Mouse (Mus musculus) lung, embryonic 16.5 days (tissue): Measurements from ENCODE around the gene Mis18a. TPM values are rescaled to one million over a fixed set of nuclear protein-coding genes. Genes with fewer than 3 reads are reported as not detected.

Experiments
- ATAC-seq: fragments of 200-750 bp; cut with Nextera tagmentation; 2 replicates; pipeline ENCODE4 v1.8.0; 2017; ENCODE audit warnings: low read depth, mild to moderate bottlenecking, moderate library complexity
- H3K27ac ChIP-seq: fragments of 300-500 bp; sonication (generic); 2 replicates; pipeline ENCODE4 v1.5.1; 2014; ENCODE audit warnings: mild to moderate bottlenecking, control low read depth, low read length
- H3K27me3 ChIP-seq: fragments of 300-500 bp; sonication (generic); 2 replicates; pipeline ENCODE4 v1.6.1; 2014; ENCODE audit warnings: low read depth, low read length, mixed read lengths; ENCODE audit not compliant: control insufficient read depth, insufficient read depth
- H3K36me3 ChIP-seq: fragments of 300-500 bp; sonication (generic); 2 replicates; pipeline ENCODE4 v1.6.1; 2014; ENCODE audit warnings: low read length; ENCODE audit not compliant: control insufficient read depth, insufficient read depth
- H3K4me1 ChIP-seq: fragments of 300-500 bp; sonication (generic); replicated peaks from 2 replicates; pipeline ENCODE4 v1.6.1; 2014; ENCODE audit warnings: low read length, mixed read lengths; ENCODE audit not compliant: control insufficient read depth, insufficient read depth
- H3K4me2 ChIP-seq: fragments of 300-500 bp; sonication (generic); 2 replicates; pipeline ENCODE4 v1.6.1; 2014; ENCODE audit warnings: low read depth, low read length, control low read depth
- H3K4me3 ChIP-seq: fragments of 300-500 bp; sonication (generic); 2 replicates; pipeline ENCODE4 v1.5.1; 2014; ENCODE audit warnings: mild to moderate bottlenecking, low read length, control low read depth
- H3K9ac ChIP-seq: fragments of 300-500 bp; sonication (generic); 2 replicates; pipeline ENCODE4 v1.6.1; 2014; ENCODE audit warnings: low read length, control low read depth
- H3K9me3 ChIP-seq: fragments of 300-500 bp; sonication (generic); 2 replicates; pipeline ENCODE4 v1.6.1; 2016; ENCODE audit warnings: low read length; ENCODE audit not compliant: control insufficient read depth
- WGBS: fragments of 180-500 bp; shearing (Covaris S2); extraction: QIAGEN DNeasy Blood & Tissue Kit; methylation state at CpG from one replicate; pipeline ENCODE4 v1.1.7; 2014; 5-methylcytosine and 5-hydroxymethylcytosine counted together
- polyA plus RNA-seq: library from polyadenylated mRNA; unstranded; fragments of >200 nt; fragmentation: Nextera tagmentation; extraction: Ambion mirVana; gene quantifications from 2 replicates; pipeline ENCODE4 v1.2.1, GENCODE M21; 2015

Mis18a gene
- polyA plus RNA-seq, 1 experiment from 2014 or later, result 82.1 TPM

DNA sequence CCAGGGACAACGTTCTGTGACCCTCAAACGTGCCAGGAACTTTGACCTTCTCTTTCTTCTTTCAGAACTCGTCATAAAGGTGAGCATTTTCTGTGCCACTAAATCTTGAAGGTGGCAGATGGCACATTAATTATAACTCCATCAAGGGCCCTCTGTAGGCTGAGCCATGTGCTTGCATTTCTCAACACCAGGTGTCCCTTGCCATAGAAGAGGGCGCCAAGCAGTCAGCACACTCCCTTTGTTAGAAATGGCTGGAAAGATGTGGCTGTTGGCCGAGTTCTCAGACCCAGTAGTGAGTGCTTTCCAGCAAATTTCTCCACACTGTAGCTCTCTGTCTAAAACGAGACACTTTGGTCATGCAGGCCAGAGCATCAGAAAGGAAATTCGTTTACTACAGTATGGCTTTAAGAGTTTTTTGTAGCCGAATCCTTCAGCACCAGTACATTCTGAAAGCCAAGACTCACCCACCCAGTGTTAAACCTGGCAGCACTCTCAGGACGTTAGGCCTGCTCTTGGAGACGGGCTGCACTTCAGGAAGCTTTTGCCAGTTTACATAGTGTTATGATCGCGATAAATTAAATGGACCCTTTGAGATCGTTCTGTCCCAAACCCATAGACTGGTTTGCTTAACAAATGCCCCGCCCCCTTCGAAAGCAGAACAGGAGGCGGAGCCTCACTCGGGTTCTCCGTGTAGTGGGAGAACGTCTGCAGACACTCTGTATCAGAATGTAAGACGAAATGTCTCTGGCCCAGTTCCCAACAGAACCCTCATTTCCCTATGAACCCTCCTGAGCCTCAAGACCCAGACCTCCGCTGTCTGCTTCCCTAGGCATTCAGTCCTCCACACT lies 53.5 kb downstream of the Mis18a start:
- Histone ChIP-seq H3K4me2 (no peak overlapping the region), H3K9ac (no peak overlapping the region), H3K36me3 (no peaks in the 10 kb centered on the region), H3K27me3 (no peaks in the 10 kb centered on the region), H3K27ac (no peak overlapping the region), H3K9me3 (peaks cover under 1% of the 10 kb centered on the region; the same call in 1 of the 2 replicates), H3K4me1 (peaks cover 4% of the 10 kb centered on the region; the same call in 1 of the 2 replicates), H3K4me3 (no peak overlapping the region)
- ATAC-seq, result peak; percentile 49; the same call in 1 of the 2 replicates
- 65% methylated on average over 21 of the region's 21 CpGs for WGBS

Other genes with a start within 250 kb of the Mis18a start
- 4.6 and 5.1 TPM in 2 replicates for gene Mrap, start 10.8 kb upstream of the Mis18a start, polyA plus RNA-seq
- 6.9 and 8.1 TPM in 2 replicates for gene Urb1, start 83.0 kb upstream of the Mis18a start, polyA plus RNA-seq
- 3.8 and 4.6 TPM in 2 replicates for gene Eva1c, start 99.3 kb upstream of the Mis18a start, polyA plus RNA-seq
- 57.2 and 59.2 TPM in 2 replicates for gene Cfap298, start 207.7 kb upstream of the Mis18a start, polyA plus RNA-seq